Mouse (Mus musculus) CH12.LX (cell line): ENCODE results near the gene Gm20388. TPM values are rescaled to one million over a fixed set of nuclear protein-coding genes. Genes with fewer than 3 reads are reported as not detected.

Experiments used
- DNase-seq: peaks from one replicate; pipeline ENCODE4 v3.0.0-alpha.2; 2013; ENCODE audit errors: extremely low read depth
- H3K27ac ChIP-seq: 2 replicates; pipeline ENCODE4 v1.5.1; 2012; ENCODE audit warnings: low read depth, mild to moderate bottlenecking, control low read depth, moderate library complexity; ENCODE audit not compliant: insufficient read depth
- H3K27me3 ChIP-seq: replicated peaks from 2 replicates; pipeline ENCODE3; 2012; ENCODE audit warnings: inconsistent platforms
- H3K36me3 ChIP-seq, 2 experiments: replicated peaks in 1 of 2; 2 replicates each; pipeline versions ENCODE3 to v1.6.1; 2012; ENCODE audit warnings: inconsistent platforms in 1 of 2, low read length in 1 of 2, mild to moderate bottlenecking in 1 of 2, mixed read lengths in 1 of 2, moderate library complexity in 1 of 2; ENCODE audit not compliant: control insufficient read depth in 1 of 2, insufficient read depth in 1 of 2
- H3K4me1 ChIP-seq, 2 experiments: 2 replicates each; pipeline ENCODE4 v1.6.1; 2012; ENCODE audit warnings: inconsistent platforms in 1 of 2, moderate library complexity in 1 of 2; ENCODE audit not compliant: insufficient read depth in 2 of 2, control insufficient read depth in 1 of 2
- H3K4me2 ChIP-seq: 2 replicates; pipeline ENCODE4 v1.6.1; 2012; ENCODE audit warnings: low read depth, mild to moderate bottlenecking, control low read depth; ENCODE audit not compliant: poor library complexity, insufficient read depth, severe bottlenecking
- H3K4me3 ChIP-seq, 3 experiments: fragments of 150-350 bp in 1 of 3; sonication (generic) in 1 of 3; replicated peaks in 1 of 3; 2 replicates each; pipeline versions ENCODE3 to v1.5.1; 2011 to 2012; ENCODE audit warnings: low read depth in 2 of 3, low read length in 2 of 3, mild to moderate bottlenecking in 2 of 3, moderate library complexity in 2 of 3, control low read depth in 1 of 3, improper control_type of control experiment in 1 of 3, inconsistent platforms in 1 of 3, mixed read lengths in 1 of 3; ENCODE audit not compliant: poor library complexity in 1 of 3
- H3K79me2 ChIP-seq: replicated peaks from 2 replicates; pipeline ENCODE4 v1.6.1; 2012; ENCODE audit warnings: mild to moderate bottlenecking, moderate library complexity; ENCODE audit not compliant: control insufficient read depth, poor library complexity, insufficient read depth, severe bottlenecking; ENCODE audit errors: extremely low read depth
- H3K9ac ChIP-seq: 2 replicates; pipeline ENCODE4 v1.6.1; 2012; ENCODE audit warnings: low read depth, mild to moderate bottlenecking, control low read depth, moderate library complexity; ENCODE audit not compliant: insufficient read depth
- H3K9me3 ChIP-seq: replicated peaks from 2 replicates; pipeline ENCODE3; 2012; ENCODE audit warnings: low read length, inconsistent platforms, mixed read lengths
- CHD1 ChIP-seq: IDR thresholded peaks from 2 replicates; pipeline ENCODE4 v1.6.1; 2012; ENCODE audit warnings: low read depth, low read length, improper control_type of control experiment, inconsistent platforms
- E2F4 ChIP-seq: IDR thresholded peaks from 2 replicates; pipeline ENCODE4 v1.6.1; 2011; ENCODE audit warnings: low read depth, low read length, improper control_type of control experiment; ENCODE audit not compliant: insufficient replicate concordance
- IRF4 ChIP-seq: IDR thresholded peaks from 2 replicates; pipeline ENCODE4 v1.6.1; 2014; ENCODE audit warnings: low read depth, mild to moderate bottlenecking, inconsistent platforms, low read length, improper control_type of control experiment
- JUN ChIP-seq: IDR thresholded peaks from 2 replicates; pipeline ENCODE4 v1.6.1; 2011; ENCODE audit warnings: low read depth, mild to moderate bottlenecking, low read length, improper control_type of control experiment, moderate library complexity; ENCODE audit not compliant: insufficient read depth
- KAT2A ChIP-seq: IDR thresholded peaks from 2 replicates; pipeline ENCODE4 v1.6.1; 2012; ENCODE audit warnings: low read length, improper control_type of control experiment, inconsistent platforms; ENCODE audit not compliant: insufficient replicate concordance
- MAZ ChIP-seq: IDR thresholded peaks from 2 replicates; pipeline ENCODE4 v1.6.1; 2012; ENCODE audit warnings: low read depth, mild to moderate bottlenecking, inconsistent platforms, low read length, improper control_type of control experiment, moderate library complexity
- MEF2A ChIP-seq: IDR thresholded peaks from 2 replicates; pipeline ENCODE4 v1.6.1; 2014; ENCODE audit warnings: low read depth, mild to moderate bottlenecking, inconsistent platforms, low read length, improper control_type of control experiment, borderline replicate concordance
- MYC ChIP-seq: IDR thresholded peaks from 2 replicates; pipeline ENCODE4 v1.6.1; 2011; ENCODE audit warnings: low read depth, mild to moderate bottlenecking, improper control_type of control experiment, low read length
- PAX5 ChIP-seq: IDR thresholded peaks from 2 replicates; pipeline ENCODE4 v1.6.1; 2012; ENCODE audit warnings: low read length, inconsistent platforms, mixed read lengths
- RAD21 ChIP-seq: IDR thresholded peaks from 2 replicates; pipeline ENCODE4 v1.6.1; 2011; ENCODE audit warnings: low read depth, mild to moderate bottlenecking, low read length, improper control_type of control experiment, moderate library complexity
- SIN3A ChIP-seq: IDR thresholded peaks from 2 replicates; pipeline ENCODE4 v1.6.1; 2012; ENCODE audit warnings: low read length, improper control_type of control experiment, inconsistent platforms
- SMC3 ChIP-seq: IDR thresholded peaks from 2 replicates; pipeline ENCODE4 v1.6.1; 2011; ENCODE audit warnings: low read depth, low read length, improper control_type of control experiment
- TBP ChIP-seq: conservative IDR thresholded peaks from 2 replicates; pipeline ENCODE4 v1.6.1; 2011; ENCODE audit warnings: low read depth, low read length, improper control_type of control experiment
- UBTF ChIP-seq: IDR thresholded peaks from 2 replicates; pipeline ENCODE4 v1.6.1; 2012; ENCODE audit warnings: low read depth, mild to moderate bottlenecking, inconsistent platforms, low read length, improper control_type of control experiment, moderate library complexity
- USF1 ChIP-seq: IDR thresholded peaks from 2 replicates; pipeline ENCODE4 v1.6.1; 2014; ENCODE audit warnings: low read depth, mild to moderate bottlenecking, inconsistent platforms, low read length, improper control_type of control experiment
- USF2 ChIP-seq: conservative IDR thresholded peaks from 2 replicates; pipeline ENCODE4 v1.6.1; 2011; ENCODE audit warnings: low read depth, low read length, improper control_type of control experiment
- ZC3H11A ChIP-seq: IDR thresholded peaks from 2 replicates; pipeline ENCODE4 v1.6.1; 2012; ENCODE audit warnings: low read depth, mild to moderate bottlenecking, inconsistent platforms, low read length, improper control_type of control experiment
- dilution Hi-C: fragments of 300-500 bp; cut with MboI; formaldehyde crosslinking; loops from 2 replicates; pipeline ENCODE4 v1.14.3; 2020; ENCODE audit warnings: low sequenced_read_pairs; ENCODE audit not compliant: extremely low pct_unique_long_range_greater_than_20kb, extremely low pct_ligation_motif_present
- in situ Hi-C: fragments of 300-500 bp; cut with MboI; formaldehyde crosslinking; loops from 3 replicates; pipeline ENCODE4 v1.14.3; 2019; ENCODE audit warnings: low sequenced_read_pairs, low pct_ligation_motif_present, low pct_unique_long_range_greater_than_20kb, mixed read lengths
- polyA plus RNA-seq: library from polyadenylated mRNA; unstranded; fragments of >175 nt; gene quantifications from 2 replicates; pipeline ENCODE4 v1.2.1, GENCODE M21; 2012; ENCODE audit warnings: low read depth; ENCODE audit not compliant: insufficient read length
- total RNA-seq, 2 experiments: library from RNA; depleted of rRNA; stranded (reverse); fragments of 300-350 nt in 1 of 2; fragments of >200 nt in 1 of 2; gene quantifications; 2 replicates each; pipeline ENCODE4 v1.2.3; 2012 to 2014

Gene Gm20388
- total and polyA plus RNA-seq, 3 experiments: 14.8 to 26.3 (median 22.2) TPM

DNA sequence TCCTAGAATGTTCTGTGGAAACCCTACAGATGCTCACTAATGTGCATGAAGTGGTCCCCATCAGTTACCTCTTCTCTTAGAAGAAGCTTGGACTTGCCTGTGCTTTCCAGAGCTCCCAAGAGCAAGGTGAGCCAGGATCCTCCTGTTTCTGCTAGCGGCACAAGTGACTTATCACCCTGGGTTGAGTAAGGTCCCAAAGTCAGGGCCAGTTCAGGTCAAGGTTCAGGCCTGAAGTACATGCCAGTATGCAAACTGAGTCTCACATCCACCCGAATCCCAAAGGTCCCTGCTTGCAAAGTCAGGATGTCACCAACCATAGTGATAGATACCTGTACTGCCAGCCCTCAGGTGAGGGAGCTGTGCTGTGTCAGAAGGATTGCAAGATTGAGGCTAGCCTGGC lies 1959.5 kb downstream of the Gm20388 start:
- no peak overlapping the region for H3K4me2 ChIP-seq
- in situ Hi-C loops: loop anchor here (10.0 kb wide), 1 partner anchor 55 kb away; no protein-coding TSS in a partner anchor
- no peak overlapping the region for H3K4me3 ChIP-seq
- H3K36me3 ChIP-seq: peaks cover 0 to 2% of the 10 kb centered on the region in 2 experiments
- dilution Hi-C loops: no loop called here
- DNase-seq: no peak
- no peak for TF ChIP-seq ZC3H11A
- no peak for TF ChIP-seq MEF2A
- no peak for TF ChIP-seq PAX5
- no peak for TF ChIP-seq SMC3
- TF ChIP-seq E2F4: no peak
- TF ChIP-seq MAZ: no peak
- no peak for TF ChIP-seq IRF4
- no peak for TF ChIP-seq MYC
- TF ChIP-seq TBP: no peak
- no peak for TF ChIP-seq CHD1
- no peak for TF ChIP-seq SIN3A
- TF ChIP-seq RAD21: no peak
- TF ChIP-seq USF1: no peak
- no peaks in the 10 kb centered on the region for H3K79me2 ChIP-seq
- no peak overlapping the region for H3K27ac ChIP-seq
- no peaks in the 10 kb centered on the region for H3K9me3 ChIP-seq
- no peak overlapping the region for H3K9ac ChIP-seq
- no peaks in the 10 kb centered on the region for H3K27me3 ChIP-seq
- peaks cover 20 to 65% of the 10 kb centered on the region in 2 experiments for H3K4me1 ChIP-seq

DNA sequence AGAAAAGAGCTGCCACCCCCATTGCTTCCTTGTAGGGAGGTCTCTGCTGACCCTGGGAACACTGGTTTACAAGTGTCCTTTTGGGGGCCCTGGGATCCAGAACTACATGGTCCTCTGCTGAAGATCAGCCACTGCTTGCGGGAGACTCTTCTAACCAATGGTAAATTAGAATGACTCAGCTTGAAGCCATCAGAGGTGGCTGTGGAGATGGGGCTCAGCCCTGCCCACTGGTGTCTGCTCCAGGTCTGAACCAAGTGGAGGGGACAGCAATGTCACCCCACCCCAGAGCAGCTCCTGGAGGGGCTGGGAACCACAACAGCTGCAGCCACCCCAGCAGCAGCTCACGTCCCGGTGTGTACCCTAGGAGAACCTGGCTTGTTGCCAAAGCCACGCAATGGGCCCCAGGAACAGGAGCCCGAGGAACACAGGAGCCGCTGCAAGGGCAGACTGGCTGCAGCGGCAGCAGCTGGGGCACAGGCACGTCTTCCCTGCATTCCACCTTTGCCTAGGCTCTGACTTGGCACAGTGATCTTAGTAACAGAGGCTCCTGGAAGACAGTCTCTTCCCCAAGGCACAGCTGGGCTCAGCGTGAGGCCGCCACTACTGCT lies 1961.3 kb downstream of the Gm20388 start:
- Histone ChIP-seq H3K4me2 (no peak overlapping the region), H3K9ac (no peak overlapping the region)
- TF ChIP-seq KAT2A (no peak), USF2 (no peak), MEF2A (no peak), JUN (no peak), UBTF (no peak)

More for the DNA sequence above, 1961.3 kb downstream of the Gm20388 start:
- in situ Hi-C loops (loop anchor here (10.0 kb wide), 1 partner anchor 53 kb away; no protein-coding TSS in a partner anchor), dilution Hi-C loops (no loop called here)
- Histone ChIP-seq H3K27me3 (no peaks in the 10 kb centered on the region), H3K4me3 (no peak overlapping the region), H3K4me1 (peaks cover 17 to 72% of the 10 kb centered on the region in 2 experiments), H3K27ac (no peak overlapping the region), H3K79me2 (no peaks in the 10 kb centered on the region), H3K36me3 (no peaks in the 10 kb centered on the region), H3K9me3 (no peaks in the 10 kb centered on the region)
- DNase-seq: no peak
